In genomic region chr2:158965003-158965665, GRCm38 (mm10) we compare ENCODE assay signal across 7 mouse cellular contexts.
DNase-seq lines count a peak whose midpoint lies in the region.

No protein-coding gene starts in this region.

- peak; percentile 56 for DNase-seq in urinary bladder, postnatal 14 days (ENCODE audit: low spot score)
- no peak for DNase-seq in urinary bladder, adult 2 months (ENCODE audit: low spot score)
- DNase-seq in frontal cortex, postnatal 25 days (ENCODE audit: low spot score in 2 of 2), result peak; percentile 50 to 64
- DNase-seq in layer of hippocampus, postnatal 36 days, result peak; percentile 87 to 88
- DNase-seq in ovary, postnatal 36 days (ENCODE audit: low spot score), result peak; percentile 43
- DNase-seq in retina, embryonic 14.5 days (ENCODE audit: low spot score), result no peak
- no peak for DNase-seq in spleen, adult 12 weeks (ENCODE audit: low spot score)

Comparison
In these comparisons a context has a peak if more than half of its experiments do, and no peak if none do; other contexts are left out.
1. DNase-seq: peak in urinary bladder, postnatal 14 days (single experiment), frontal cortex, postnatal 25 days (2 of 2), layer of hippocampus, postnatal 36 days (2 of 2) and ovary, postnatal 36 days (single experiment); none in urinary bladder, adult 2 months (single experiment), retina, embryonic 14.5 days (single experiment) and spleen, adult 12 weeks (single experiment).